Mouse (Mus musculus) limb, embryonic 14.5 days (tissue): ENCODE measurements around the gene Rara. TPM values are rescaled to one million over a fixed set of nuclear protein-coding genes. Genes with fewer than 3 reads are reported as not detected.

ENCODE experiments used
- ATAC-seq: fragments of 200-750 bp; cut with Nextera tagmentation; 2 replicates; pipeline ENCODE4 v1.8.0; 2017; ENCODE audit warnings: low read depth, moderate number of reproducible peaks, moderate TSS enrichment; ENCODE audit not compliant: low FRiP score
- DNase-seq: peaks from one replicate; pipeline ENCODE4 v3.0.0-alpha.2; 2015; ENCODE audit warnings: low spot score
- H3K27ac ChIP-seq: fragments of 300-500 bp; sonication (generic); replicated peaks from 2 replicates; pipeline ENCODE4 v1.5.1; 2014; ENCODE audit warnings: low read depth, mild to moderate bottlenecking, low read length, moderate library complexity, mixed read lengths
- H3K27me3 ChIP-seq: fragments of 300-500 bp; sonication (generic); 2 replicates; pipeline ENCODE4 v1.6.1; 2014; ENCODE audit warnings: low read length, mixed read lengths; ENCODE audit not compliant: control insufficient read depth, insufficient read depth
- H3K36me3 ChIP-seq: fragments of 300-500 bp; sonication (generic); 2 replicates; pipeline ENCODE4 v1.6.1; 2014; ENCODE audit warnings: mild to moderate bottlenecking, low read length, moderate library complexity, mixed read lengths; ENCODE audit not compliant: control insufficient read depth, insufficient read depth
- H3K4me1 ChIP-seq: fragments of 300-500 bp; sonication (generic); 2 replicates; pipeline ENCODE4 v1.6.1; 2014; ENCODE audit warnings: antibody characterized with exemption, low read length, mixed read lengths; ENCODE audit not compliant: control insufficient read depth, insufficient read depth
- H3K4me2 ChIP-seq: fragments of 300-500 bp; sonication (generic); replicated peaks from 2 replicates; pipeline ENCODE4 v1.6.1; 2014; ENCODE audit warnings: low read depth, mild to moderate bottlenecking, low read length, moderate library complexity; ENCODE audit not compliant: severe bottlenecking
- H3K4me3 ChIP-seq: fragments of 300-500 bp; sonication (generic); replicated peaks from 2 replicates; pipeline ENCODE4 v1.5.1; 2014; ENCODE audit warnings: low read length
- H3K9ac ChIP-seq: fragments of 300-500 bp; sonication (generic); 2 replicates; pipeline ENCODE4 v1.6.1; 2014; ENCODE audit warnings: mild to moderate bottlenecking, low read depth, low read length, moderate library complexity; ENCODE audit not compliant: severe bottlenecking
- H3K9me3 ChIP-seq: fragments of 300-500 bp; sonication (generic); 2 replicates; pipeline ENCODE4 v1.6.1; 2016; ENCODE audit warnings: low read length; ENCODE audit not compliant: control insufficient read depth
- POLR2A ChIP-seq: fragments of 200-500 bp; IDR thresholded peaks from 2 replicates; pipeline ENCODE4 v1.8.0; 2012; ENCODE audit warnings: inconsistent platforms, mild to moderate bottlenecking, moderate library complexity, borderline replicate concordance; ENCODE audit not compliant: insufficient read depth, insufficient read length; ENCODE audit errors: extremely low read depth
- WGBS: fragments of 180-500 bp; shearing (Covaris S2); extraction: QIAGEN DNeasy Blood & Tissue Kit; methylation state at CpG from one replicate; pipeline ENCODE4 v1.1.7; 2014; 5-methylcytosine and 5-hydroxymethylcytosine counted together
- polyA plus RNA-seq, 2 experiments: library from polyadenylated mRNA; depleted of rRNA in 1 of 2; stranded (reverse) in 1 of 2; unstranded in 1 of 2; fragments of >200 nt; fragmentation: Nextera tagmentation in 1 of 2; extraction: Ambion mirVana in 1 of 2; gene quantifications; 2 replicates each; pipeline versions ENCODE4 v1.2.1 to v1.2.3; 2012 to 2014

The Rara gene
- polyA plus RNA-seq, 2 experiments = 39.8 to 52.4 TPM

DNA sequence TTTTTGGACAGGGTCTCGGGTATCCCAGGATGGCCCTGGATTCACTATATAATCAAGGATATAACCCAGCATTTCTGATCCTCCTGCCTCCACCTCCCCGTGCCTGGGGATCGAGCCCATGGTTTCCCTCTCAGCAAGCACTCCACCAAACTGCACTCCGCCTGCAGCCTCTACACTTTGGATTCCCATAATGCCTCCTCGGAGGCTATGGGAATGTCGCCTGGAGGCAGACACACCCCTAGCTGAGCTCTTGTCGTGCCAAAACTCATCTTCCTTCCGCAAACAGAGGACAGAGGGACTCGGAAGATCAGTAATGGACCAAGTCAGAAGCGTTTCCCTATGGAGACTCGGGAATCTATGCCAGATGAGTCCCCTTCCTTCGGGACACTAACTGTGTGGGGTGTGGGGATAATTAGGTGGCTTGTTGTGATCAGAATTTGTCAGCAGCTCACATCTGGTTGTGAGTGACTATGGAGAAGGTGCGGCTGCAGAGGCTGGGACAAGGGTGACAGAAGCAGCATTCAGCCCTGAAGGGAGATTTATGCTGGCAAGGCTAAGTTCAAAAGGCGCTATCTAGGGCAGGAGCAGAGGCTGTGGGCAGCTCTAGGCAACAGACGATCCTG lies 51.0 kb downstream of the Rara start:
- DNase-seq = no peak
- WGBS = 38% methylated on average over 15 of the region's 15 CpGs
- H3K4me3 ChIP-seq = no peak overlapping the region
- peaks cover 16% of the 10 kb centered on the region for H3K36me3 ChIP-seq
- 0 out of 2 replicates have a peak overlapping the region, but pooled peaks have one; percentile 4 for H3K9ac ChIP-seq
- peaks cover 11% of the 10 kb centered on the region; the same call in 1 of the 2 replicates for H3K4me1 ChIP-seq
- no peaks in the 10 kb centered on the region for H3K9me3 ChIP-seq
- H3K27ac ChIP-seq = no peak overlapping the region
- no peak for TF ChIP-seq POLR2A
- no peak for ATAC-seq
- H3K4me2 ChIP-seq = no peak overlapping the region
- no peaks in the 10 kb centered on the region for H3K27me3 ChIP-seq

- no peak overlapping the region for H3K27ac ChIP-seq
- no peaks in the 10 kb centered on the region for H3K27me3 ChIP-seq
- WGBS = 80% methylated on average over 4 of the region's 5 CpGs
- H3K9me3 ChIP-seq = no peaks in the 10 kb centered on the region
- no peak for ATAC-seq
- peaks cover 10% of the 10 kb centered on the region for H3K36me3 ChIP-seq
- TF ChIP-seq POLR2A = no peak
- DNase-seq = no peak
- no peak overlapping the region for H3K4me3 ChIP-seq
- H3K4me2 ChIP-seq = no peak overlapping the region
- peaks cover 11% of the 10 kb centered on the region; the same call in 1 of the 2 replicates for H3K4me1 ChIP-seq
- H3K9ac ChIP-seq = no peak overlapping the region
These were observed 51.7 kb downstream of the Rara start for GRCm38 (mm10) chr11:98979356-98979755.

DNA sequence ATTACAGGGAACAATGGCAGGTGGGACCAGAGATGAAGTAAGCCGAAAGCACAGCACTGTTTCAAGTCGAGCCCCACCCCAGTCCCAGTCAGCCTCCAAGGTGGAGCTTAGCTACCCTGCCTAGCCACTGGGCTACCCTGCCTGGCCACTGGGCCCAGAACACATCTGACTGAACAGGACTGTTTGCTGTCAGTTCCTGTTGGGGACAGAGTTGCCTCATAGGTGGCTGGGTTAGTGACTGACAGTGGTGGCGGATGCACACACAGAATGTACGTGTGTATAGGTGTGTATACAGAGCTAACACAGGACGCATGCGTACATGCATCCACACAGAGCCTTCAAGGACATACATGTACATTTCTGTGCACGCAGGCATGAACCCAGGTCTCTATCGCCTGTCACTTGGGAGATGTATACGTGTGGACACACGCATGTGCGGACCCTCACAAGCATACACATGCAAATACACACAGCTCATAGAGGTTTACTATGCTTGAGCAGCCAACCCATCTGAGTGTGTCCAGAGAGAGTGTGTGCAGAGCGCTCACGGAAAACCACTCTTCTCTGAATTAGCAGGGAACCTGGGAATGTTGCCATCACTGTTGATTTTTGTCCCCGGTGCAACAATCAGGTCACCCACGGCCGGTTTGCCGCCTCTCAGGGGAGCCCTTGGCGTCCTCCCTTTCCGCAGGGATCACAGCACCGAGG lies 53.8 kb downstream of the Rara start:
- no peak for ATAC-seq
- H3K27ac ChIP-seq = no peak overlapping the region; the same call in 1 of the 2 replicates
- no peak for TF ChIP-seq POLR2A

GRCm38 (mm10) chr11:98981997-98982772 lies 54.6 kb downstream of the Rara start:
- ATAC-seq = peak; percentile 69
- under 1% methylated on average over 81 of the region's 94 CpGs for WGBS
- Histone ChIP-seq H3K4me2 (peak overlapping the region; percentile 94), H3K4me3 (peak overlapping the region; percentile 54), H3K36me3 (no peaks in the 10 kb centered on the region), H3K9me3 (no peaks in the 10 kb centered on the region), H3K27ac (no peak overlapping the region; the same call in 1 of the 2 replicates), H3K27me3 (no peaks in the 10 kb centered on the region), H3K9ac (peak overlapping the region; percentile 48), H3K4me1 (peaks cover 11% of the 10 kb centered on the region; the same call in 1 of the 2 replicates)
- TF ChIP-seq POLR2A = 0 out of 2 replicates have a peak, but pooled peaks have one; percentile 27
- DNase-seq = peak; percentile 58

More for the DNA sequence above, 53.8 kb downstream of the Rara start:
- H3K4me2 ChIP-seq = peak overlapping the region; percentile 94
- no peaks in the 10 kb centered on the region for H3K36me3 ChIP-seq
- no peak for DNase-seq
- peak overlapping the region; percentile 54 for H3K4me3 ChIP-seq
- H3K4me1 ChIP-seq = peaks cover 11% of the 10 kb centered on the region; the same call in 1 of the 2 replicates
- no peaks in the 10 kb centered on the region for H3K9me3 ChIP-seq
- no peaks in the 10 kb centered on the region for H3K27me3 ChIP-seq
- WGBS = 36% methylated on average over 20 of the region's 20 CpGs
- peak overlapping the region; percentile 48 for H3K9ac ChIP-seq

DNA sequence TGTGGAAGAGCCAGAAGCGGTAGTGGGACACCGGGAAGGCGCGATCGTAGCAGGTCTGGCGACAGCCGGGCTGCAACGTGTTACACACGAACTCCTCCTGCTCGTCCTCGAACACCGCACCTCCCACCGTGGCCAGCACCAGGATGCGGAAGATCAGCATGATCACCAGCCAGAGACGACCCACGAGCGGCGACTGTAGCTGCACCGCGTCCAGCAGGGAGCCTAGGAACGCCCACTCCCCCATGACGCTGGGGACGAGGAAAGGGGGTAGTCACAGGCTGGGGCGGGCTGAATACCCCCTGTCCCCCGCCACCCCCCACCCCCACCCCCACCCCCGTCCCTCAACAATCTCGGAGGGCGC lies 55.1 kb downstream of the Rara start, which contains the start of gene Gjd3:
Gene Gjd3, minus strand, starts transcription at position 244 of the 361 bp plus-strand sequence.
- Histone ChIP-seq H3K4me3 (peak within 1 kb of the TSS; percentile 54), H3K4me2 (peak within 1 kb of the TSS; percentile 94), H3K9ac (peak within 1 kb of the TSS; percentile 48), H3K36me3 (no peaks in the 10 kb centered on the region), H3K4me1 (peaks cover 11% of the 10 kb centered on the region; the same call in 1 of the 2 replicates), H3K27ac (no peak within 1 kb of the TSS; the same call in 1 of the 2 replicates), H3K27me3 (no peaks in the 10 kb centered on the region), H3K9me3 (no peaks in the 10 kb centered on the region)
- 1% methylated on average over 22 of the region's 28 CpGs for WGBS
- ATAC-seq (peak; percentile 20; the same call in 1 of the 2 replicates), DNase-seq (no peak)
- TF ChIP-seq POLR2A = 0 out of 2 replicates have a peak, but pooled peaks have one; percentile 3
